Mouse (Mus musculus) midbrain, embryonic 14.5 days (tissue): ENCODE measurements around the gene Dab1. TPM values are rescaled to one million over a fixed set of nuclear protein-coding genes. Genes with fewer than 3 reads are reported as not detected.

Experiments used
- ATAC-seq: fragments of 200-750 bp; cut with Nextera tagmentation; 2 replicates; pipeline ENCODE4 v1.8.0; 2017; ENCODE audit warnings: moderate number of reproducible peaks, moderate library complexity; ENCODE audit not compliant: low FRiP score, low TSS enrichment
- DNase-seq: peaks from one replicate; pipeline ENCODE4 v3.0.0-alpha.2; 2015
- H3K27ac ChIP-seq: fragments of 300-500 bp; sonication (generic); replicated peaks from 2 replicates; pipeline ENCODE4 v1.5.1; 2014; ENCODE audit warnings: mild to moderate bottlenecking, low read depth, low read length, moderate library complexity
- H3K27me3 ChIP-seq: fragments of 300-500 bp; sonication (generic); 2 replicates; pipeline ENCODE4 v1.6.1; 2014; ENCODE audit warnings: low read length, control low read depth, mixed read lengths; ENCODE audit not compliant: control insufficient read depth, insufficient read depth
- H3K36me3 ChIP-seq: fragments of 300-500 bp; sonication (generic); 2 replicates; pipeline ENCODE4 v1.6.1; 2014; ENCODE audit warnings: low read length, control low read depth; ENCODE audit not compliant: control insufficient read depth, insufficient read depth
- H3K4me1 ChIP-seq: fragments of 300-500 bp; sonication (generic); 2 replicates; pipeline ENCODE4 v1.6.1; 2014; ENCODE audit warnings: mild to moderate bottlenecking, antibody characterized with exemption, low read length, control low read depth; ENCODE audit not compliant: control insufficient read depth, insufficient read depth
- H3K4me2 ChIP-seq: fragments of 300-500 bp; sonication (generic); 2 replicates; pipeline ENCODE4 v1.6.1; 2014; ENCODE audit warnings: mild to moderate bottlenecking, low read length, moderate library complexity
- H3K4me3 ChIP-seq: fragments of 300-500 bp; sonication (generic); replicated peaks from 2 replicates; pipeline ENCODE4 v1.5.1; 2014; ENCODE audit warnings: low read depth, low read length
- H3K9ac ChIP-seq: fragments of 300-500 bp; sonication (generic); replicated peaks from 2 replicates; pipeline ENCODE4 v1.6.1; 2014; ENCODE audit warnings: mild to moderate bottlenecking, low read length, moderate library complexity
- H3K9me3 ChIP-seq: fragments of 300-500 bp; sonication (generic); 2 replicates; pipeline ENCODE4 v1.6.1; 2016; ENCODE audit warnings: low read length, control low read depth, mixed read lengths; ENCODE audit not compliant: control insufficient read depth
- WGBS: fragments of 180-500 bp; shearing (Covaris S2); extraction: QIAGEN DNeasy Blood & Tissue Kit; methylation state at CpG from one replicate; pipeline ENCODE4 v1.1.7; 2014; 5-methylcytosine and 5-hydroxymethylcytosine counted together
- polyA plus RNA-seq: library from polyadenylated mRNA; unstranded; fragments of >200 nt; fragmentation: Nextera tagmentation; extraction: Ambion mirVana; gene quantifications from 2 replicates; pipeline ENCODE4 v1.2.1, GENCODE M21; 2014

Dab1 gene
- polyA plus RNA-seq, 1 experiment from 2014 or later: 146 TPM

- Histone ChIP-seq H3K4me1 (no peaks in the 10 kb centered on the region), H3K4me2 (no peak overlapping the region), H3K9ac (no peak overlapping the region), H3K4me3 (no peak overlapping the region), H3K27me3 (no peaks in the 10 kb centered on the region), H3K36me3 (no peaks in the 10 kb centered on the region), H3K27ac (no peak overlapping the region), H3K9me3 (no peaks in the 10 kb centered on the region)
- no peak for DNase-seq
- no peak for ATAC-seq
- WGBS: 97% methylated on average over 12 of the region's 12 CpGs
Observed at GRCm38 (mm10) chr4:104420983-104421680, 802.0 kb downstream of the Dab1 start.

- DNase-seq (no peak), ATAC-seq (no peak)
- Histone ChIP-seq H3K9ac (no peak overlapping the region), H3K4me1 (peaks cover 25% of the 10 kb centered on the region), H3K36me3 (no peaks in the 10 kb centered on the region), H3K27me3 (no peaks in the 10 kb centered on the region), H3K4me3 (no peak overlapping the region), H3K9me3 (no peaks in the 10 kb centered on the region), H3K27ac (no peak overlapping the region), H3K4me2 (no peak overlapping the region)
- WGBS: 83% methylated on average over 7 of the region's 7 CpGs
Observed at GRCm38 (mm10) chr4:104429127-104429526, 810.0 kb downstream of the Dab1 start.

GRCm38 (mm10) chr4:104431231-104431855 is 812.2 kb downstream of the Dab1 start:
- 58% methylated on average over 7 of the region's 7 CpGs for WGBS

GRCm38 (mm10) chr4:104432150-104432549 is 813.0 kb downstream of the Dab1 start:
- DNase-seq: no peak
- Histone ChIP-seq H3K27me3 (no peaks in the 10 kb centered on the region), H3K9me3 (no peaks in the 10 kb centered on the region), H3K4me1 (peaks cover 28% of the 10 kb centered on the region), H3K4me3 (no peak overlapping the region), H3K4me2 (no peak overlapping the region), H3K9ac (no peak overlapping the region), H3K27ac (0 out of 2 replicates have a peak overlapping the region, but pooled peaks have one; percentile 32), H3K36me3 (no peaks in the 10 kb centered on the region)
- no peak for ATAC-seq
- 91% methylated on average over 11 of the region's 11 CpGs for WGBS

More at GRCm38 (mm10) chr4:104431231-104431855, 812.2 kb downstream of the Dab1 start:
- Histone ChIP-seq H3K4me1 (peaks cover 25% of the 10 kb centered on the region), H3K36me3 (no peaks in the 10 kb centered on the region), H3K9me3 (no peaks in the 10 kb centered on the region), H3K9ac (no peak overlapping the region), H3K4me3 (no peak overlapping the region), H3K4me2 (no peak overlapping the region), H3K27ac (no peak overlapping the region; the same call in 1 of the 2 replicates), H3K27me3 (no peaks in the 10 kb centered on the region)
- no peak for DNase-seq
- ATAC-seq: no peak

GRCm38 (mm10) chr4:104435736-104436135 is 816.6 kb downstream of the Dab1 start:
- ATAC-seq (no peak), DNase-seq (no peak)
- H3K36me3 ChIP-seq: no peaks in the 10 kb centered on the region
- no peak overlapping the region for H3K4me3 ChIP-seq
- peaks cover 36% of the 10 kb centered on the region for H3K4me1 ChIP-seq
- H3K27ac ChIP-seq: no peak overlapping the region
- H3K9me3 ChIP-seq: no peaks in the 10 kb centered on the region
- no peak overlapping the region for H3K9ac ChIP-seq
- H3K4me2 ChIP-seq: no peak overlapping the region
- no peaks in the 10 kb centered on the region for H3K27me3 ChIP-seq
- WGBS: 86% methylated on average over 5 of the region's 5 CpGs

DNA sequence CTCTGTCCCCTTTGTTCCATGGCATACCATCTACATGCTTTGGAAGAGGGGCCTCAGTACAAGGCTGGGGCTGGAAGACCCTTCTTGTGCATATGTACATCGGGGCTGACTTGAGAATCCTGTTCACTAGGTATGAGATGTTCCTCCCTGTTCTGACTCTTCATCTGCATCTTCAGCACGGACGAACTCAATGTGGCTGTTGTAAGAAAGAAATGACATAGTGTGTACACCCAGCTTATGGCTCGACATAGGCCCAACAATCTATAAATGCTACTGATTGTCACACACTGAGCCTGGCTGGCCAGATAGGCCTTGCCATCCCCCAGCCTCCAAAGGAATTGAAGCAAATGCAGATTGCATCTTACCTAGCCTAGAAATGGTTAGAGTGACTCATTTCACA is 817.3 kb downstream of the Dab1 start:
- H3K27ac ChIP-seq: no peak overlapping the region
- no peaks in the 10 kb centered on the region for H3K36me3 ChIP-seq
- no peak overlapping the region for H3K4me3 ChIP-seq
- ATAC-seq (no peak), DNase-seq (no peak)
- no peaks in the 10 kb centered on the region for H3K9me3 ChIP-seq
- peaks cover 29% of the 10 kb centered on the region; the same call in 1 of the 2 replicates for H3K4me1 ChIP-seq
- no peak overlapping the region for H3K4me2 ChIP-seq
- WGBS: 95% methylated on average over 4 of the region's 4 CpGs
- H3K9ac ChIP-seq: no peak overlapping the region
- no peaks in the 10 kb centered on the region for H3K27me3 ChIP-seq

DNA sequence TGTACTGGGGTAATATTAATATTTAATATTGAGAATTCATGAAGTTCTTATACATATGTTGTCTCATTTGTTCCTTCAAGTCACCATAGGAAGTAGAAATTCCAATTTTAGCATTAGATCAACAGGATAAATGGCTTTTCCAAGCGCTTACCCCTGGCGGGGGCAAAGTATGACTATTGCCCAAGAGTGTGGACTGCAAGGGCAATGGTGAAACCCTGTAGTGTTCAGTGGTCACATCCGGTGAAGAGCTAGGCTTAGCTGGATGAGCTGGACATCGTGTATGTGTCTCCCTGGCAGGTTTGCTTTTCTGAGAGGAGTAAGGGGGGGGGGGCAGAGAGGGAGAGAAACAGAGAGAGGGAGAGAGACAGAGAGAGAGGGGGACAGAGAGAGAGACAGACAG is 819.6 kb downstream of the Dab1 start:
- no peak overlapping the region for H3K27ac ChIP-seq
- WGBS: 93% methylated on average over 4 of the region's 4 CpGs
- ATAC-seq (no peak), DNase-seq (no peak)
- no peak overlapping the region for H3K4me3 ChIP-seq
- no peaks in the 10 kb centered on the region for H3K9me3 ChIP-seq
- H3K36me3 ChIP-seq: no peaks in the 10 kb centered on the region
- H3K9ac ChIP-seq: no peak overlapping the region
- no peak overlapping the region for H3K4me2 ChIP-seq
- no peaks in the 10 kb centered on the region for H3K27me3 ChIP-seq
- peaks cover 29% of the 10 kb centered on the region for H3K4me1 ChIP-seq

DNA sequence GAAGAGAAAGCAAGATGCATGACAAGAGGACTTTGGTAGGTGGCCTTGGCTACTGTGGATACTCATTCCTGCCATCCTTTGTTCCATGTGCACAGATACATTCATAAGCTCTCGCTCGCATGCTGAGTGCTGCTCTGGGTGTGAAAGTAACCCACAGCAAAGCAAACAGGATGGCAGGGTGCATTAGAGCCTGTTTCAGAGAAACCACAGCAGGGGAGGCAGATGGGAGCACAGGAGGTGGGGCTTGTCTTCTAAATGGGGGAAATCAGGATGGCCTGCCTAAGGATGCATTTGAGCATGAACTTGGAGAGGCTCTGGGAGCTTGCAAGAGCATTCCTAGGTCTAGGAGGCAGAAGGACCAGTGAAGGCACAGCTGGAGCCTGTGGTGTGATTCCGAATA is 820.5 kb downstream of the Dab1 start:
- Histone ChIP-seq H3K4me2 (no peak overlapping the region), H3K9ac (no peak overlapping the region), H3K36me3 (no peaks in the 10 kb centered on the region), H3K27me3 (no peaks in the 10 kb centered on the region), H3K4me3 (no peak overlapping the region), H3K4me1 (peaks cover 35% of the 10 kb centered on the region), H3K9me3 (no peaks in the 10 kb centered on the region), H3K27ac (no peak overlapping the region)
- DNase-seq: no peak
- WGBS: 83% methylated on average over 3 of the region's 3 CpGs
- ATAC-seq: no peak
